In genomic region chr17:56040857-56041163, GRCm38 (mm10) we compare ENCODE assay signal across 8 mouse cellular contexts. TPM values are rescaled to one million over a fixed set of nuclear protein-coding genes. Genes with fewer than 3 reads are reported as not detected.
DNase-seq lines count a peak whose midpoint lies in the region; ATAC-seq lines count a peak whose summit lies in the region.

No protein-coding gene starts in this region.

- DNase-seq in heart, adult 9 months (ENCODE audit: low spot score in 2 of 2), result no peak
- DNase-seq in MN1 (ENCODE audit: low spot score), result peak; percentile 44
- DNase-seq in hindbrain, embryonic 11.5 days (ENCODE audit: low spot score), result peak; percentile 39
- DNase-seq in midbrain, embryonic 10.5 days (ENCODE audit: low spot score), result peak; percentile 36
- no peak for DNase-seq in ovary, adult 18-20 months (ENCODE audit: low spot score)
- no peak for DNase-seq in layer of hippocampus, adult 9-10 months (ENCODE audit: low spot score)
- DNase-seq in adrenal gland, postnatal 10 days, result no peak

- H3K36me3 ChIP-seq in heart, embryonic 12.5 days, result peaks cover 21% of the 10 kb centered on the region
- H3K36me3 ChIP-seq in hindbrain, embryonic 11.5 days (ENCODE audit: control insufficient read depth, insufficient read depth, low read length), result no peaks in the 10 kb centered on the region
- H3K36me3 ChIP-seq in midbrain, embryonic 10.5 days, result peaks cover 37% of the 10 kb centered on the region

- H3K4me3 ChIP-seq in heart, embryonic 12.5 days, result peak overlapping the region; percentile 85
- H3K4me3 ChIP-seq in hindbrain, embryonic 11.5 days (ENCODE audit: low read depth, low read length), result peak overlapping the region; percentile 83
- peak overlapping the region; percentile 91 for H3K4me3 ChIP-seq in midbrain, embryonic 10.5 days

- H3K4me1 ChIP-seq in heart, embryonic 12.5 days (replicated peaks), result peaks cover 13% of the 10 kb centered on the region
- peaks cover 3% of the 10 kb centered on the region; the same call in 1 of the 2 replicates for H3K4me1 ChIP-seq in hindbrain, embryonic 11.5 days (replicated peaks; ENCODE audit: control insufficient read depth, insufficient read depth, low read length)
- peaks cover 25% of the 10 kb centered on the region for H3K4me1 ChIP-seq in midbrain, embryonic 10.5 days

- WGBS in heart, embryonic 12.5 days, result 2% methylated on average over 12 of the region's 12 CpGs
- 3% methylated on average over 12 of the region's 12 CpGs for WGBS in hindbrain, embryonic 11.5 days
- 3% methylated on average over 12 of the region's 12 CpGs for WGBS in midbrain, embryonic 10.5 days

- no peaks in the 10 kb centered on the region for H3K27me3 ChIP-seq in heart, embryonic 12.5 days (replicated peaks)
- H3K27me3 ChIP-seq in hindbrain, embryonic 11.5 days (ENCODE audit: control insufficient read depth, insufficient read depth, low read length), result no peaks in the 10 kb centered on the region
- no peaks in the 10 kb centered on the region for H3K27me3 ChIP-seq in midbrain, embryonic 10.5 days (ENCODE audit: low read depth, poor library complexity, severe bottlenecking)

- peak overlapping the region; percentile 76 for H3K27ac ChIP-seq in heart, embryonic 12.5 days (ENCODE audit: poor library complexity, severe bottlenecking)
- no peak overlapping the region for H3K27ac ChIP-seq in hindbrain, embryonic 11.5 days (ENCODE audit: low read depth, low read length)
- peak overlapping the region; percentile 95 for H3K27ac ChIP-seq in midbrain, embryonic 10.5 days (replicated peaks)

- H3K4me2 ChIP-seq in heart, embryonic 12.5 days, result peak overlapping the region; percentile 90
- H3K4me2 ChIP-seq in hindbrain, embryonic 11.5 days (replicated peaks; ENCODE audit: low read depth, low read length), result peak overlapping the region; percentile 87

- ATAC-seq in heart, embryonic 12.5 days (ENCODE audit: insufficient number of reproducible peaks, low FRiP score), result no peak
- ATAC-seq in hindbrain, embryonic 11.5 days (ENCODE audit: low FRiP score), result no peak

- H3K9me3 ChIP-seq in heart, embryonic 12.5 days (replicated peaks), result no peaks in the 10 kb centered on the region
- H3K9me3 ChIP-seq in hindbrain, embryonic 11.5 days (ENCODE audit: control insufficient read depth, low read length), result no peaks in the 10 kb centered on the region
- H3K9me3 ChIP-seq in midbrain, embryonic 10.5 days (replicated peaks), result no peaks in the 10 kb centered on the region

- H3K9ac ChIP-seq in heart, embryonic 12.5 days, result peak overlapping the region; percentile 91
- H3K9ac ChIP-seq in hindbrain, embryonic 11.5 days (ENCODE audit: low read depth, low read length), result peak overlapping the region; percentile 82

RNA-seq across cellular contexts. Expression of gene Chaf1a, which starts 0.6 kb away (rescaled TPM):
- polyA plus RNA-seq in heart, embryonic 12.5 days (2016; fragmentation: Nextera tagmentation; extraction: Ambion mirVana), result 22.0 and 22.6 TPM in 2 replicates
- 16.1 and 18.9 TPM in 2 replicates for polyA plus RNA-seq in hindbrain, embryonic 11.5 days (2014; fragmentation: Nextera tagmentation; extraction: Ambion mirVana)
- 45.4 and 49.3 TPM in 2 replicates for polyA plus RNA-seq in midbrain, embryonic 10.5 days (2016; fragmentation: Nextera tagmentation; extraction: Ambion mirVana)
- 10 to 100 TPM in 1 of 2 experiments, 1 to 10 TPM in 1; 8.4 to 10.9 TPM for total RNA-seq in adrenal gland, postnatal 10 days (2021)

RNA-seq across cellular contexts. Expression of gene Sh3gl1, which starts 4.4 kb away (rescaled TPM):
- 93.2 and 96.6 TPM in 2 replicates for polyA plus RNA-seq in heart, embryonic 12.5 days (2016; fragmentation: Nextera tagmentation; extraction: Ambion mirVana)
- polyA plus RNA-seq in hindbrain, embryonic 11.5 days (2014; fragmentation: Nextera tagmentation; extraction: Ambion mirVana), result 112 and 114 TPM in 2 replicates
- polyA plus RNA-seq in midbrain, embryonic 10.5 days (2016; fragmentation: Nextera tagmentation; extraction: Ambion mirVana), result 161 and 162 TPM in 2 replicates
- total RNA-seq in adrenal gland, postnatal 10 days (2021), result 10 to 100 TPM; 49.3 to 50.7 TPM

RNA-seq across cellular contexts. Expression of gene Ubxn6, which starts 34.0 kb away (rescaled TPM):
- 35.5 and 39.8 TPM in 2 replicates for polyA plus RNA-seq in heart, embryonic 12.5 days (2016; fragmentation: Nextera tagmentation; extraction: Ambion mirVana)
- 50.6 and 51.1 TPM in 2 replicates for polyA plus RNA-seq in hindbrain, embryonic 11.5 days (2014; fragmentation: Nextera tagmentation; extraction: Ambion mirVana)
- polyA plus RNA-seq in midbrain, embryonic 10.5 days (2016; fragmentation: Nextera tagmentation; extraction: Ambion mirVana), result 35.7 and 41.2 TPM in 2 replicates
- 10 to 100 TPM; 77.5 to 78.9 TPM for total RNA-seq in adrenal gland, postnatal 10 days (2021)

RNA-seq across cellular contexts. Expression of gene Mpnd, which starts 35.3 kb away (rescaled TPM):
- polyA plus RNA-seq in heart, embryonic 12.5 days (2016; fragmentation: Nextera tagmentation; extraction: Ambion mirVana), result 75.4 and 78.7 TPM in 2 replicates
- polyA plus RNA-seq in hindbrain, embryonic 11.5 days (2014; fragmentation: Nextera tagmentation; extraction: Ambion mirVana), result 141 and 163 TPM in 2 replicates
- 131 and 160 TPM in 2 replicates for polyA plus RNA-seq in midbrain, embryonic 10.5 days (2016; fragmentation: Nextera tagmentation; extraction: Ambion mirVana)
- 10 to 100 TPM; 77.0 to 91.2 TPM for total RNA-seq in adrenal gland, postnatal 10 days (2021)

RNA-seq across cellular contexts. Expression of gene Stap2, which starts 35.4 kb away (rescaled TPM):
- polyA plus RNA-seq in heart, embryonic 12.5 days (2016; fragmentation: Nextera tagmentation; extraction: Ambion mirVana), result 10.2 and 10.4 TPM in 2 replicates
- 5.1 and 6.3 TPM in 2 replicates for polyA plus RNA-seq in hindbrain, embryonic 11.5 days (2014; fragmentation: Nextera tagmentation; extraction: Ambion mirVana)
- 5.2 and 5.5 TPM in 2 replicates for polyA plus RNA-seq in midbrain, embryonic 10.5 days (2016; fragmentation: Nextera tagmentation; extraction: Ambion mirVana)
- 10 to 100 TPM; 15.2 to 17.2 TPM for total RNA-seq in adrenal gland, postnatal 10 days (2021)

Comparison
In these comparisons a context has a peak if more than half of its experiments do, and no peak if none do; other contexts are left out.
1. DNase-seq: peak in MN1 (single experiment), hindbrain, embryonic 11.5 days (single experiment) and midbrain, embryonic 10.5 days (single experiment); none in heart, adult 9 months (0 of 2), ovary, adult 18-20 months (single experiment), layer of hippocampus, adult 9-10 months (single experiment) and adrenal gland, postnatal 10 days (single experiment).
2. Peak in every context shown above with its lines, with median percentiles within 50 percentile points of each other: H3K4me3 ChIP-seq.